Comparison of ENCODE assay signal across 12 mouse cellular contexts in genomic region chr13:99754251-99754652, GRCm38 (mm10).
DNase-seq lines count a peak whose midpoint lies in the region; ATAC-seq lines count a peak whose summit lies in the region.
"Had no signal": no experiment of that assay in that cellular context is flagged by ENCODE, and none has a peak within 500 bp of the region (broad histone marks: within the 10 kb centered on the region; RNA-seq: fewer than 3 reads in every experiment).

No protein-coding gene starts in this region.

- DNase-seq in layer of hippocampus, adult 18-20 months (ENCODE audit: low spot score in 2 of 2), result peak; percentile 39 to 60
- DNase-seq in layer of hippocampus, postnatal 10 days (ENCODE audit: low spot score in 2 of 2), result no peak
- DNase-seq in adrenal gland, postnatal 25 days, result peak; percentile 10
- peak; percentile 56 for DNase-seq in brain, adult 2 months (ENCODE audit: low read depth, low spot score)
- DNase-seq in heart, adult 18-20 months, result no peak
- DNase-seq in cerebellum, adult 9-11 months, result no peak
- DNase-seq: cerebellum, adult 8-10 months; heart, postnatal 4 days had no signal

- H3K36me3 ChIP-seq in liver, embryonic 12.5 days, result no peaks in the 10 kb centered on the region
- no peaks in the 10 kb centered on the region for H3K36me3 ChIP-seq in kidney, embryonic 16.5 days (ENCODE audit: insufficient read depth, low read length)
- H3K36me3 ChIP-seq: limb, embryonic 12.5 days had no signal

- H3K4me3 ChIP-seq in liver, embryonic 12.5 days, result no peak overlapping the region
- no peak overlapping the region for H3K4me3 ChIP-seq in kidney, embryonic 16.5 days (ENCODE audit: low read length)
- H3K4me3 ChIP-seq: limb, embryonic 12.5 days; myocyte had no signal

- peaks cover 47% of the 10 kb centered on the region for H3K4me1 ChIP-seq in liver, embryonic 12.5 days
- no peaks in the 10 kb centered on the region for H3K4me1 ChIP-seq in kidney, embryonic 16.5 days (ENCODE audit: insufficient read depth, low read length)
- H3K4me1 ChIP-seq: limb, embryonic 12.5 days had no signal

- 11% methylated on average over 5 of the region's 5 CpGs for WGBS in liver, embryonic 12.5 days (ENCODE audit: insufficient replicate concordance)
- 68% methylated on average over 5 of the region's 5 CpGs for WGBS in kidney, embryonic 16.5 days

- no peaks in the 10 kb centered on the region; the same call in 1 of the 2 replicates for H3K27me3 ChIP-seq in liver, embryonic 12.5 days (replicated peaks)
- no peaks in the 10 kb centered on the region for H3K27me3 ChIP-seq in kidney, embryonic 16.5 days (ENCODE audit: insufficient read depth, low read length)
- H3K27me3 ChIP-seq: limb, embryonic 12.5 days had no signal

- peak; percentile 99 for ATAC-seq in liver, embryonic 12.5 days
- ATAC-seq in kidney, embryonic 16.5 days (ENCODE audit: low FRiP score, low TSS enrichment), result no peak

- H3K27ac ChIP-seq in liver, embryonic 12.5 days, result peak overlapping the region; percentile 92
- no peak overlapping the region for H3K27ac ChIP-seq in kidney, embryonic 16.5 days (ENCODE audit: low read length)
- H3K27ac ChIP-seq: limb, embryonic 12.5 days had no signal

- H3K9me3 ChIP-seq in liver, embryonic 12.5 days (replicated peaks), result no peaks in the 10 kb centered on the region
- no peaks in the 10 kb centered on the region for H3K9me3 ChIP-seq in kidney, embryonic 16.5 days (ENCODE audit: low read length)
- H3K9me3 ChIP-seq: limb, embryonic 12.5 days had no signal

- peak overlapping the region; percentile 46 for H3K9ac ChIP-seq in liver, embryonic 12.5 days
- no peak overlapping the region for H3K9ac ChIP-seq in kidney, embryonic 16.5 days (replicated peaks; ENCODE audit: low read length)
- H3K9ac ChIP-seq: limb, embryonic 12.5 days had no signal

- peak overlapping the region; percentile 56 for H3K4me2 ChIP-seq in liver, embryonic 12.5 days
- H3K4me2 ChIP-seq in kidney, embryonic 16.5 days (replicated peaks; ENCODE audit: low read depth, low read length), result no peak overlapping the region
- H3K4me2 ChIP-seq: limb, embryonic 12.5 days had no signal

Comparison
In these comparisons a context has a peak if more than half of its experiments do, and no peak if none do; other contexts are left out.
1. DNase-seq: peak in layer of hippocampus, adult 18-20 months (2 of 2), adrenal gland, postnatal 25 days (single experiment) and brain, adult 2 months (single experiment); none in layer of hippocampus, postnatal 10 days (0 of 2), heart, adult 18-20 months (0 of 2) and cerebellum, adult 9-11 months (single experiment).